Mouse (Mus musculus) thymus, postnatal 4 days (tissue): ENCODE data around the gene Mst1r.

ENCODE experiments used
- DNase-seq: peaks from one replicate; pipeline ENCODE4 v3.0.0; 2021

The Mst1r gene

DNA sequence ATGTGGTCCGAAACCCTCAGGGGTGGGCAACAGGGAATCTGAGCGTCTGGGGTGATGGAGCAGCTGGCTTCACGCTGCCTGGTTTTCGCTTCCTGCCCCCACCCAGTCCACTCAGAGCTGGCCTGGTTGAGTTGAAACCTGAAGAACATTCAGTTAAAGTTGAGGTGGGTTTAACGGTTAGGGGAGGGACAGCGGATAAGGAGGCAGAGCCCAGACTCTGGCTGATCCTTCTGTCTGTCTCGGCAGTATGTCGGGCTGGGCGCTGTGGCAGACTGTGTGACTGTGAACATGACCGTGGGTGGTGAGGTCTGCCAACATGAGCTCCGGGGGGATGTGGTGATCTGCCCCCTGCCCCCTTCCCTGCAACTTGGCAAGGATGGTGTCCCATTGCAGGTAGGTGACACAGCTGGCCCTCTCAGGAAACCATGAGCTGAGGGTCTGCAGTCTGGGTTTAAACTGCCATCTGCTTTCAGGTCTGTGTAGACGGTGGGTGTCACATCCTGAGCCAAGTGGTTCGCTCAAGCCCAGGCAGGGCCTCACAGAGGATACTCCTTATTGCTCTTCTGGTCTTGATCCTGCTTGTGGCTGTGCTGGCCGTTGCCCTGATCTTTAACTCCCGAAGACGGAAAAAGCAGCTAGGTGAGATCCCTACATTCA is 8.2 kb downstream of the Mst1r start:
- DNase-seq, result peak; percentile 37

DNA sequence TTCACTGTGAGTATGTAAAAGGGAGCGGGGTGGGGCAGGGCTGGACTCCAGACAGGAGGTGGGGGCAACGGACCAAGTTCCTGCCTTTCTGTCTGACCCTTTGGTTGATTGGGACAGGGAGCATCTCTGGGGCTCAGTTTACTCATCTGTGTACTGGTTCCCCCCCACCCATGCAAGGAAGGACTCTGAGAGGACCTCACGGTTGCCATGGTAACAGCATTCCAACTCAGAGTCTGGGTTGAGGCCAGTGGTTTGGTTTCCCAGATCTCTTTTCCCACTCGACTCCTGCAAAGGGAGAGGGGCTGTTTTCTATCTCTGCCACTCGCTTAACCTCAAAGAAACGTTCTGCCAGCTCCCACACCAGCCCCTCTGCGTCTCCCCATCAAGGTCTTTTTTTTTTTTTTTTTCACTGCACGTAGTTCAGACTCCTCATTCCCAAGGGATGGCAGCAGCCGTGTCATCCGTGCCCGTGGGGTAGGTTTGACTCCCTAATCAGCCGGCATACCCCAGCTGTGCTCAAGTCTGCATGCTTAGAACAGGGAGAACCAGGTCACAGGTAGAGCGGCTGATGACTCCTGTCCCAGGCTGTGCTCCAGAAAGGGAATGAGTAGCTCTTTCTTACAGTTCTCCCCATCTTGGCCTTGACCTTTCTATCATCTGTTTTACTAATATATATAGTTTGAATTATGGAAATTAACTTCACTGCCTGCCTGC is 11.4 kb downstream of the Mst1r start:
- DNase-seq, result no peak

DNA sequence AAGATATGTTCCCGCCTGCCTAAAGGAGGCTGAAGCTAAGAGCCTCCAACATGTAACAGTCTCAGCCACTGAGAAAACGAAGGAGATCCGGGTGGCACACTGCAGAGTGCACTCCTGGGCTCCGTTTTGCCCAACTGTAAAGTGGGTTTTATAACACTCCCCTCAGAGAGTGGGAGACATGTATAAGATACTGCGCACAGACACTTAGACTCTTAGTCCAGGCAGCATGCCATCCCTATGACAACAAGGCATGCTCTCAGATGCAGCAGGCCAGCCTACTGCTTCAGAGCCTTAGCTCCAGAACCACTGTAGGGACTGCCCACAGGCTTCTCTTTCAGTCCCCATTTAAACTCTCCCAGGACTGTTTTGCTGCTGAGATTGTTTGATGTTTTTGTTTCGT is 12.2 kb downstream of the Mst1r start:
- no peak for DNase-seq

DNA sequence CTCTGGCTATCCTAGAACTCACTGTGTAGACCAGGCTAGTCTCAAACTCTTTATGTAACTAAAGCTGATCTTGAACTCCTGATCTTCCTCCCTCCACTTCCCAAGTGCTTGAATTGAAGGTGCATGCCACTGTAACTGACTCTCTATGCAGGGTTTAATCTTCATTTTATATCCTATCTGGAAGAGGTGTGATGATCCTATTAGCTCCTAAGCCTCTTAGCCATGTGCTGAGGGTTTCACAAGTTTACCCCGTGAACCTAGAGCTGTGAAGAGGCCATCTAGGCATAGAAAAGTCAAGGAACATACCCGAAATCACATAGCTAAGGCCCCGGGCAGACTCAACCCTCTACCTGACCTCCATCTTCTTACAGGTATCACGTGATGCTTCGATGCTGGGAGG is 12.8 kb downstream of the Mst1r start:
- no peak for DNase-seq

DNA sequence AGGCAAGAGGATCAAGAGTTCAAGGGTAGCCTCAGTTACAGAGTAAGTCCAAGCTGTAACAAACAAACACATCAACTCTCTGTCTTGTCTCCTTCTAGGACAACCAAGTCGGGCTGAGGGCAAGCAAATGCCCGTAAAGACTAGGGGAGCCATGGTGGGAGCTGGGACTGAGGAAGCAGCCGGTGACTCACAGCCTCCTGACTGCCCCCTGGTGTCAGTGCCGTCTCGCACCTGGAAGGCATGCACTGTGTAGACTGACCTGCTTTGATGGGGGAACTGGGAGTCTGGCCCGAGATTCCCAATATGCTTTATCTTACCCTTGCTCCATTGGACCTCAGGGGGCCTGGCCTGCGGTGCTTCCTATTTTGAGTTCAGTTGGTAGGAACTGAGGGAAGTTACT is 16.3 kb downstream of the Mst1r start:
- peak; percentile 88 for DNase-seq

DNA sequence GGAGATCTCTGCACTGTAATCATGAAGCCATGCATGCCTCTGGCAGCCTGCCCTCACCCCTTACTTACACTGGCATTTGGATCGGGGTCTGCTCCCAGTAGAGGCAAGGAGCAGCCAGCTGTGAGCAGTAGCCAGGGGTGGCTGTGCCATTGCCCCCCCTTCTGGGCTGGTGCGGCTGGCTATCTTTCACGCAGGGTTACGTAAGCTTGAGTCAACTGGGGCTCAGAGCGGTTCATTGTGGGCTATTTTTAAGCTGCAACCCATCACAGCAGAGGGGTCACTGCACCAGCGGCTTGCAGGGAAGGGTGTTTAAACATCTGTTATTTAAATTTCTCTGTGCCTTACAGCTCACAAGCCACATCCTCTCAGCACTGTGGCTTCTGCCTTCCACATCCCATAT is 17.3 kb downstream of the Mst1r start:
- no peak for DNase-seq

DNA sequence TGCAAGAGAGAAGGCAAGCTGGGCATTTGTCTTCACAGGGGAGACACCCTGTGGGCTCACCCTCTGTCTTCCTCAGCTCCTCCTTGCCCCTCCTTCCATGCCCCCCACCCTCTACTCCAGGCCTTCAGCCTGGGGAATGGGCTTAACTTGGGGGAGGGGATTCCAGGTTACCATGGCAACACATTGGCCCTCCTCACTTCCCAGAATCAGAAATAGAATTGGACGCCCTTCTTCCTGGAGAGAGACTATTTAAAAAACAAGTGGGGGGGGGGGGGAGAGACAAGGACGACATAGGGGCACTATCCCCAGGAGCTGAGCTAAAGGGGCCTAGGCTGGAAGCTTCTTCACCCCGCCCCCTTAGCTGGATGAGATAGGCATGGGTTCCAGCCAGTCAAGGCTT is 18.6 kb downstream of the Mst1r start:
- DNase-seq, result no peak

DNA sequence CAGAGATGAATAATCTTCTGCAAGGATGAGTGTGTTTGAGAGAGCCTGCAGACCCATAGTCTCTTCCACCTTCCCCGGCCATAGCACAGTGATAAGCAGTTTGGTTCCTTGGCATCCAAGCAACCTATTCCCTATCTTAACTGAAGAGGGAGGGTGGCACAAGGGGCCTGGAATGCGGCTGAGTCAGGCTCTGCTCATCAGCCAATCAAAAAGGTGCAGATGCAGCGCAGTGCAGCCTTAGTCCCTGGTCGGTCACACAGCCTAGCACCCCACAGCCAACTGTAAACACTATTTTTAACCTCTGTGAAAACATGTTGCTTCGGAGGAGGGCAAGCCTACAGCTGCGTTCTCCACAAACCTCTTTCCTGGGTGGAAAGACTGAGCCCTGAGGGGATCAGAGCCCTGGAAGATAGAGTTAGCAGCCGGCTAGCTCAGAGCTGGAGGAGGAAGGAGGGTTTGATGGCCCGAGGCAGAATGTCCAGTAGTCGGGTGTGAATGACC is 20.3 kb downstream of the Mst1r start:
- DNase-seq, result no peak

DNA sequence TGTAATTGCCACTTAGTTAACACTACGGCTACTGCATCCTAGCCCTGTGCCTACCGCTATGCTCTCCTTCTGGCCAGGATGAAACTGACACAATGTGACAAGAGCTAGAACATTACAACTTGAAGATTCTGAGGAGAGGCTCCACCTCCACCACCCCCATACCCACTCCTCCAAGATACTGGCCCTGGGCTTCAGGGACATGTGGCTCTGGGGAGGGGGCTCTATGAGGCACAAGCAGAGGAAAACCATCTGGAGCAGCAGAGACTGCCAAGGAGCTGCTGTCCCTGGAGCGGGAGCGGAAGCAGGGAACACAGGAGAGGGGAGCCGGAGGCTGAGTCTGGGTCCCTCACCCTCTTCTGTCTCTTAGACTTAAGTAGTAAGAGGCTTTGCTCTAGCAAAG is 21.1 kb downstream of the Mst1r start:
- DNase-seq, result no peak

DNA sequence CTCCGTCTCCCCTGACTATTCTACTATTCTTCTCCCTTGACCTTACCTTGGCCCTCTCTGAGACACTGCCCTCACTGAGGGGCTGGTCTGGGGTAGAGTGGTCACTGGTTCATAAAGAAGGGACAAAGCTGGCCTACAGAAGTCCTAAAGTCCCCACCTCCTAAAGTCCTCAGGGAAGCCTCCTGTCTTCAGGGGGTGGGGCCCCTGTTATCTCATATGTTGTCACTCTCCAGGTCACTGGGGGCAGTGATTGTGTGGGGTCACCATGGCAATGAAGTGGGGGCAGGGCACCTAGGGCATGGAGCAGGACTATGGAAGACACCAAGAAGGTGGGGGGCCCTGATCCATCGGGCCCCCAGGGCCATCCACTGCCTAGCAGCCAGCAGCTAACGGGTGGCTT is 21.5 kb downstream of the Mst1r start, which contains the start of gene Actl11:
Actl11 (plus strand) TSS at position 301 of the 400 bp plus-strand sequence.
- no peak for DNase-seq

DNA sequence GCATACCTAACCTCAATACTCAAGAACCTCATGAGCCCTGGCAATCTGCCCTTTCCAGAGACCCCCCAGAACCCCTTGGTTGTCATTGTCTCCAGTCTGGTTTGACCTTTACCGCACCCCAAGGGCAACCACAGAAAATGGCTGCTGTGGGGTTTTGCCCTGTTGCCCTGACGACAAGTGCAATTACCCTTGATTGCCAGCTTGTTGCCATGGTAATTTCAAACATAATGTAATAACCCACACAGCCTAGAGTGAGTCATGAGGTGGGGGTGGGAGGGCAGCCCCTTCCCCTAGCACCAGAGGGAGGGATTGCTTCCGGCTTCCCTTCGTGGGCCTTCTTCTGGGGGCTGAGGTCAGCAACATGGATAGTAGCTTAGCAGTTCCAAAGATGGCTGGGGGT is 25.5 kb downstream of the Mst1r start:
- DNase-seq, result no peak

DNA sequence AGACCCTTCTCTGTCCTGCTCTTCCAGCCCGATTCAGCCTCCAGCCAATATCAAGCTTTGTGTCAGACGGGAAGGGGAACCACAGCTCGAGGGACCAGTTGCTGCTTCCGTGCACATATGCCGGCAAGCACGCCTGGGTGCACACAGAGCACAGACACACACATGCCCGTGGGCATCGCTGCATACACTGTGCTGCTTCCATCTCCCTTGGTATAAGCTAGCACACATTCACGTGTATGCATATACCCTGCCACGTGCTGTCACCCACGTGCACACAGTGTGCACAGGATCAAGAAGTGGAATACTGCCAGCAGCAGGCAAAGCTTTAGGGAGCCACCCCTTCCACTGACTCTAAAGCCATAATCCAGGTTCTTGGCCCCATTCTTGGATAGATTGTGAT is 27.5 kb downstream of the Mst1r start:
- DNase-seq, result no peak

DNA sequence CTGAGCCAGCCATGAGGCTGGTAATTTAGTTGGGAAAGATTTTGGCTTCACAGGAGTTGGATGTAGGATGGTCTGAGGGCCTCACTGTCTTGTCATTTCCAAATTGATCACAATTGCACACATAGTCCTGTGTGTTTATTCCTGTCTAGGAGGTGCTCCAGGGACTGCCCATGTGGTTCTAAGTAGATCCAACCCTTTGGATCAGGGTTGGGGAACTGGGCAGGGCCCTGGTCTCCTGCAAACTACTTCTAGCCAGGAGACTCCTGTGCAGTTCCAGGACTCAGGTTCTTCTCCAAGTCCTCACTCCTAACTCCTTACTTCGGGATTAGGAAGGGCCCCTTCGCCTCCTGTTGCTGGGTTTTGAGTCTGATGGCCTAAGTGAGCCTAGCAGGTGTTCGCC is 28.7 kb downstream of the Mst1r start, which contains the start of gene Camkv:
Camkv (plus strand) TSS at position 301 of the 400 bp plus-strand sequence.
- DNase-seq, result no peak

DNA sequence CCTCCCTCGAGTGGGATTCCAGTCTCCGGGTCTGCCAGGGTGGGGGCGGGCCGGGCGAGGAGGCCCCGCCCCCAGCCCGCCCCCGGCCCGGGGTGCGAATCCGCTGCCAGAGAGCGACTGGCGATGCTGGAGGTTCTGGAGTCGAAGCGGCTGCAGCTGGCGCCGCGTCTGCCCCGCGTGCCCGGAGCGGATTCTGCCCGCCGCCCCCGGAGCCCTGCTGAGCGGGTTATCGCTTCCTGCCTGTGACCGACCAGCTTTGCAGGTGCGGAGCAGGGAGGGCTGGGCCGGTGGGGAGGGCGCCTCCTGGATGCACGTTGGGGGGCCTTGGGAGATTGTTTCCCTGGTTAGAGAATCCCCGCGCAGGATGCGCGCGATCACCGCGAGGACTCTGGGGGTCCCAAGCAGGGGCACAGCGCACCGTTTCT is 29.1 kb downstream of the Mst1r start:
- DNase-seq, result peak; percentile 86

DNA sequence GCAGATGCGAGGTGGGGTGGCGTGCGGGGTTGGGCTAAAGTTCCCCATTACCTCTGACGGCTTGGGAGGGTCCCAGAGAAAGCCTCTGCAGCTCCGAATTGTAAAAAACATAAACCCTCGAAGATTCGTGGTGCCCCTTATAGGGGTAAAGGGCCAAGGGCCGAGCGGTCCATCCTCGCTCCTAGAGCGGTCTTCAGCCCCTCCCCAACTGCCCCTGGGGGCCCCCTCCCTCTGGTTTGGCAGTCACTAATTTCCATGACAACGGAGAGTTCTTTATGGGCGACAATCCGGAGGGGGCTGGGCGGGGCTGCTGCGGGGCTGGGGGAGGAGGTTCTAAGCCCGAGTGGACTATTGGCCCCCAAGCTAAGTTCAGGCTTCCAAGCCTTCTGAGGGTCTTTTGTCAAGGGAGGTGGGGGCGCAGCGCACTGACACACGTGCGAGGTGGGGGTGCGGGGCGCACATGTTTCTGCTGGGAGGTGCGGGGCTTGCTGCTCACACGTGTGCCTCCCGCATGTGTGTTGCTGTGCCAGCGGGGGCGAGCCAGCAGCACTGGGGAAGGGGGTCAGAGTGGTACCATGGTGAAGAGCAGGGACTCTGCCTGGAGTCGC is 29.6 kb downstream of the Mst1r start:
- DNase-seq, result peak; percentile 66

DNA sequence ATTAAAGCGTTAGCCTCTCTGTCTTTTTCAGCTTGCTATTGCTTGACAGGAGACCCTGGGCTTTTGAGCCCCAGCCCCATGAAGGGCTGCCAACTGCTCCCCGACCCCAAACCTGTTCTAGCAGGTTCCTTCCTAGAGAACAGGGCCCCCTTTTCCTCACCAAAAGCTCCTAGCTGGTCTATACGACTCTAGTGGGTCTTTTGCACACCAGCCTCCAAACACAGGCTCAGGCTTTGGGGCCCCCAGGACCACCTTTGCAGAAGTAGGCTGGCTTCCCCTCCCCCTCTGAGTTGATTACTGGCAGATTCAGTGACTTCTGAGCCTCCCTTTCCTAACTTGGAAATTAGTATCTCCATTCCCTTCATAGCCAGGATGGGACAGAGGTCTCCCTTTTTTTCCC is 30.2 kb downstream of the Mst1r start:
- DNase-seq, result no peak

DNA sequence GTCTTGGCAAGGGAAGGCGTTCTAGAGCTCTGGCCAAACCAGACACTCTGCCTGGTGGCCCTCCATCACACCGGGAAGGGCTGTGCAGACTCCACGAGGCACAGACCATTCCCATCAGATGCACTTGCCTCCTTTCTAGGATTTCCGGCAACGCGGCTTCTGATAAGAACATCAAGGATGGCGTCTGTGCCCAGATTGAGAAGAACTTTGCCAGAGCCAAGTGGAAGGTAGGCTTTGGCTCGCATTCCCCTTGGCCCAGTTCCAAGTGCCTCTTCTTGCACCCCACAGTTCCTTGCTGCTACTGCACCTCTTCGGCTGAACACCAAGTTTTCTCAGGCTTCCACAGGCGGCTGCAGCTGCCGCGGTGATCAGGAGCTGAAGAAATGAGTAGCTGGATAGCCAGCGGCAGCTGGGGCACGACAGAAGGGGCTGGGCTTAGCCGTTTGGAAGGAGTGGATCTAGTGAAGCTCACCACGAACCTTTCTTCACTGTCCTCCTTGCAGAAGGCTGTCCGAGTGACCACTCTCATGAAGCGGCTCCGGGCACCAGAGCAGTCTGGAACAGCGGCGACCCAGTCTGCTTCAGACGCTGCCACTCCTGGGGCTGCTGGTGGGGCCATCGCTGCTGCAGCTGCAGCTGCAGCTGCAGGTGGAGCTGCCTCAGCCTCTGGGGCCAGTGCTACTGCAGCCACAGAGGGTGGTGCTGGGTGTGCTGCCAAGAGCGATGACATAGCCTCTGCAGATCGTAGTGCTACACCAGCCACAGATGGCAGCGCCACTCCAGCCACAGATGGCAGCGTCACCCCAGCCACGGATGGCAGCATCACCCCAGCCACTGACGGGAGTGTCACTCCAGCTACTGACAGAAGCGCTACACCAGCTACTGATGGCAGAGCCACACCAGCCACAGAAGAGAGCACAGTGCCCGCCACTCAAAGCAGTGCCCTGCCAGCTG is 40.8 kb downstream of the Mst1r start:
- no peak for DNase-seq

DNA sequence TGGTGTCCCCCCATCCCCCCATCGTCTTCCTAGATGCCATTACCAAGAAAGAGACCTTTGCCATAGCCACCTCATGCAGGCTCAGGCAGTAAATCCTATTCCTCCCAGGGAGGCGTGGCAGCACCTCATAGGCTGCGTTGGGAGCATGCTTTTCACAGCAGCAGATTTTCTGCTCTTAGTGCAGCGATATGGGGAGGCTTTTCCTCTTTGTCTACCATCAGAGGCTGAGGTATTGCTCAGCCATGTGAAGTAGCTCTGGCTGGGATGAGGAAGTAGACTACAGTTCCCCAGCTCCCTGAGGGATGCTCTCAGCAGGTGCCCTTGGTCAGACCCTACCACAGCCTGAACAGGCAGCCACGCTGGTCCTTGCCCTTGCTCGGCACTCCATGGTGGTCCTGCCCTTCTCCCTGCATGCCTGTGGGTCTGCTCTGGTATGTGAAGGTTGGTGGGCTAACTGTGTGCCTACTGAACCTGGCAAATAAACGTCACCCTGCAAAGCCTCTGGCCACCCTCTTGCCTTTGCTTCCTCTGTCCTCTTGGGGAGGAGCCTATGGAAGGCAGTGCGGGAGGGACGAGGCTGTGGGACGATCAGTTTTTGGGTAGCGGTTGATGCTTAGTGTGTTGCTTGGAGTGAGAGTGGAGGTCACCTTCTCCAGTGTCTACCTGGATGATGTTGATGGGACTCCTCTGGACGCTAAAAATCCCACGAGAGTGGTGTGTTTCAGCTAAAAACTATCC is 42.7 kb downstream of the Mst1r start:
- DNase-seq, result no peak

DNA sequence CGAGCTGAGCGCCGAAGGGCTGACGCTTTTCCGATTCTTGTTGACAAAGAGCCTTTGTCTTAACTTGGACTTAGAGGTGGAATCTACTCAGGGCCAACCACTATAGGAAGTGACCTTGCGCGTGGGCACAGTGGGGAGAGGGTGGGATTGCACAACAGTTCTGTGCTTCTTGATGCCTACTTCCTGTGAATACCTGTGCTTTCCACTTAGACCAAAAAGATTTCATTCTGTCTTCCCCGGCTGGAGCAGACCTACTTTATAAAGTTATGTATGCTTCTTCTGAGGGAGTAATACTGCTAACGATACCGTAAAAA is 43.2 kb downstream of the Mst1r start, which contains the start of gene Traip:
Traip (plus strand) TSS at position 215 of the 314 bp plus-strand sequence.
- DNase-seq, result no peak

DNA sequence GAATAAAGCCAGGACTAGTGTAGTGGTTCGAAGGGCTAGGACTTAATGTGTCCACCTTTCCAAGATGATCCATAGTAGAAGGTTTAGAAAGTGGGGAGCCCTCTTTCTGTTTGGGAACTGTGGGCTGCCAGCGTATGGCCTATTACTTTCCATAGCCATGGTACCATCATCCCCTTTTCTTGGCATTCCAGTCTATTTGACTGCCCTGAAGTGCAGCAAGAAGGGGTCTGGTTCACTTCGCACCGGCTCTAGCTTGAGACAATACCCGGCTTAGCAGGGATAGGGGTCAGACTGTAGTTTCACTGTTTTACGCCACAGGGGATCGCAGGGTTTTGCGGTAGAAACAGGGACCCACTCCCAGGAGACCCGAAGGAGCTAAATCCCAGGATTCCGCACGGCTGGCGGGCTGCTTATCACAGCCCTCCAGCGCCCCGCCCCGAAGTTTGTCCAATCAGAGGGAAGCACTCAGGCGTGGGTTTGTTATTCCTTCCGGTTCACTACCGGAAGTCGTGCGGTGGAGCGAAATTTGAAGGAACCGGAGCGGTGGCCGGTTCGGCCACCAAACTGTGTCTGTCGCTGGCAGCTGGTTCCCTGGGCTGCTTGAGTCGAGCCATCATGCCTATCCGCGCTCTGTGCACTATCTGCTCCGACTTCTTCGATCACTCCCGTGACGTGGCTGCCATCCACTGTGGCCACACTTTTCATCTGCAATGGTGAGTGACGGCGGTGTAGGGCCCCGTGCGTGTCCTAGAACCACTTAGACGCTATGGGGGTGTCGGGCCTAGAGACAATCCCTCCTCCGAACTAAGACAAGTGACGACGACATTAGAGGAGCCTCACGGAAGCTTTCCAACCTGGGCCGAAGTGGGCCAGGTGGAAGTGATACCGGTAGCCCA is 44.0 kb downstream of the Mst1r start:
- peak; percentile 91 for DNase-seq
